Mouse (Mus musculus) MEL (cell line): ENCODE measurements at regions not wholly inside any gene's neighbourhood (a gene's known extent, or its start where the extent isn't known, plus 50 kb on each side); places are given as distances from the start of the nearest gene placed in this dataset.

Experiments used
- CTCF ChIP-seq, 3 experiments: IDR thresholded peaks in 2 of 3; conservative IDR thresholded peaks in 1 of 3; 2 replicates each; pipeline ENCODE4 v1.5.1; 2011 to 2012; ENCODE audit warnings: low read length in 3 of 3, low read depth in 2 of 3, mild to moderate bottlenecking in 2 of 3, improper control_type of control experiment in 1 of 3, inconsistent platforms in 1 of 3, mixed read lengths in 1 of 3, moderate library complexity in 1 of 3; ENCODE audit not compliant: control insufficient read depth in 1 of 3, insufficient read depth in 1 of 3, poor library complexity in 1 of 3, severe bottlenecking in 1 of 3
- ELF1 ChIP-seq: IDR thresholded peaks from 2 replicates; pipeline ENCODE4 v1.6.1; 2014; ENCODE audit warnings: low read depth, mild to moderate bottlenecking, inconsistent platforms, low read length, improper control_type of control experiment, moderate library complexity
- MAX ChIP-seq: IDR thresholded peaks from 2 replicates; pipeline ENCODE4 v1.6.1; 2011; ENCODE audit warnings: low read length, improper control_type of control experiment
- MYB ChIP-seq: IDR thresholded peaks from 2 replicates; pipeline ENCODE4 v1.6.1; 2011; ENCODE audit warnings: mild to moderate bottlenecking, low read depth, low read length, improper control_type of control experiment
- UBTF ChIP-seq: IDR thresholded peaks from 2 replicates; pipeline ENCODE4 v1.6.1; 2012; ENCODE audit warnings: low read depth, mild to moderate bottlenecking, inconsistent platforms, low read length, improper control_type of control experiment, moderate library complexity, borderline replicate concordance; ENCODE audit not compliant: insufficient read depth
- USF2 ChIP-seq, 2 experiments: IDR thresholded peaks; 2 replicates each; pipeline ENCODE4 v1.6.1; 2011 to 2012; ENCODE audit warnings: improper control_type of control experiment in 2 of 2, low read length in 2 of 2, borderline replicate concordance in 1 of 2, inconsistent platforms in 1 of 2, low read depth in 1 of 2, mild to moderate bottlenecking in 1 of 2; ENCODE audit not compliant: insufficient read depth in 1 of 2
- ZC3H11A ChIP-seq: IDR thresholded peaks from 2 replicates; pipeline ENCODE4 v1.6.1; 2012; ENCODE audit warnings: low read depth, mild to moderate bottlenecking, inconsistent platforms, low read length, improper control_type of control experiment

GRCm38 (mm10) chr1:193747426-193747960 lies 377.4 kb upstream of the Camk1g start:
- TF ChIP-seq CTCF (IDR thresholded peaks at IDR 0.05 in 2 of 3, conservative IDR thresholded peaks at IDR 0.05 in 1 of 3; ENCODE audit: control insufficient read depth in 1 of 3, insufficient read depth in 1 of 3, low read depth in 2 of 3, low read length in 3 of 3, poor library complexity in 1 of 3, severe bottlenecking in 1 of 3) (no peak), ELF1 (no peak), UBTF (no peak), MAX (no peak), USF2 (IDR thresholded peaks at IDR 0.05; ENCODE audit: borderline replicate concordance in 1 of 2, insufficient read depth in 1 of 2, low read depth in 1 of 2, low read length in 2 of 2) (no peak), ZC3H11A (no peak), MYB (no peak)
